Mouse (Mus musculus): ENCODE measurements around the gene Lrrn2. TPM values are rescaled to one million over a fixed set of nuclear protein-coding genes. Genes with fewer than 3 reads are reported as not detected.

Gene Lrrn2
- polyA plus RNA-seq, 1 experiment from 2014 or later = 4.1 TPM

DNA sequence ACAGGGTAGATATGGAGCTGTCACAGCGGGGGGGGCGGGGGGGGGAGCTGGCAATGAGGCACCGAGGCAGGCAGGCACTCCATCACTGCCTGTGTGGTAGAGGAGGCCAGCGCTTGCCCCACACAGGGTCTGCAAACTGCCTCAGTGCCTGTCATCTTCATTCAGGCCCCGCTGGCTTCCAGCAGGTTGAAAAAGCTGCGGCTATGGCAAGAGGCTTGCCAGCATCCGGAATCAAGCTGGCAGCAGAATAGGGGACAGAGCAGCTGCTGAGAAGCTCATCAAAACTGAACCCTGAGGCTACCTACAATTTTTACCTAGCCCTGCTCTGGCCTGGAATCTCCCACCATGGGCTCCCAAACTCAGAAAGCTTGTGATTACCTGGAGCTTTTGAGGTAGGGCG lies 37.5 kb downstream of the Lrrn2 start:
- 11% methylated on average over 8 of the region's 8 CpGs for WGBS
- no peak for ATAC-seq (ENCODE audit: low FRiP score, low TSS enrichment)
- Histone ChIP-seq H3K9me3 (ENCODE audit: control insufficient read depth, low read length) (no peaks in the 10 kb centered on the region), H3K27me3 (ENCODE audit: control insufficient read depth, insufficient read depth, low read length) (no peaks in the 10 kb centered on the region; the same call in 1 of the 2 replicates), H3K4me3 (ENCODE audit: low read length) (no peak overlapping the region), H3K4me1 (ENCODE audit: control insufficient read depth, insufficient read depth, low read length) (no peaks in the 10 kb centered on the region), H3K36me3 (ENCODE audit: control insufficient read depth, insufficient read depth, low read length) (no peaks in the 10 kb centered on the region), H3K9ac (ENCODE audit: low read depth, low read length) (no peak overlapping the region), H3K4me2 (replicated peaks; ENCODE audit: low read depth, low read length) (no peak overlapping the region), H3K27ac (ENCODE audit: low read depth, low read length) (no peak overlapping the region)

DNA sequence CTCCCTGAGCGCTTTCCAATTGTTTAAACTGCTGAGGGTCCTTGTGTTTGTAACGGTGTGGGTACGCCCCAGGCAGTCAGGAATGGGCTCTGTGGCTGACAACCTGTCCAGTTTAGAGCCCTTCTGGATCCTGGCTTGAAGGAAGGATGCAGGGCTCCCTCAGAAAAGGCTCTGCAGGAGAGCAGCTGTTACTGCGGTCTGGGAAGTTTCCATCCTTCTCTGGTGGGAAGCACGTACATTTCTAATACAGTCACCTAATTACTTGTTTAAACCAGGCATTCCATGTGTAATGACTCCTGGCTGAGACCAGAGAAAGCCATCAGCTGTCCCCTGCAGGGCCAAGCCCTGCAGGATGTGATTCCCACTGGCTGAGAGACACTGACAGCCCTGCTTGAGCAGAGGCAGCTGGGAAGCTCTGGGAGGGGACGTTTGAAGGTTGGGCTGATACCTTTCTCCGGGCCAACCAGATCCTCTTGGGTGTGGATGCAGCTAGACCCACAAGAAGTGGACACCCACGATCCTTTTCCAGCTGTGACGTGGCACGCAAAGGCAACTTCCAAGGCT lies 38.1 kb downstream of the Lrrn2 start:
- Histone ChIP-seq H3K36me3 (ENCODE audit: control insufficient read depth, insufficient read depth, low read length) (no peaks in the 10 kb centered on the region), H3K4me1 (ENCODE audit: control insufficient read depth, insufficient read depth, low read length) (no peaks in the 10 kb centered on the region), H3K9ac (ENCODE audit: low read depth, low read length) (no peak overlapping the region), H3K4me3 (ENCODE audit: low read length) (no peak overlapping the region), H3K27ac (ENCODE audit: low read depth, low read length) (no peak overlapping the region), H3K9me3 (ENCODE audit: control insufficient read depth, low read length) (no peaks in the 10 kb centered on the region), H3K4me2 (replicated peaks; ENCODE audit: low read depth, low read length) (no peak overlapping the region), H3K27me3 (ENCODE audit: control insufficient read depth, insufficient read depth, low read length) (no peaks in the 10 kb centered on the region; the same call in 1 of the 2 replicates)
- WGBS = 13% methylated on average over 10 of the region's 10 CpGs
- peak; percentile 53 for ATAC-seq (ENCODE audit: low FRiP score, low TSS enrichment)

DNA sequence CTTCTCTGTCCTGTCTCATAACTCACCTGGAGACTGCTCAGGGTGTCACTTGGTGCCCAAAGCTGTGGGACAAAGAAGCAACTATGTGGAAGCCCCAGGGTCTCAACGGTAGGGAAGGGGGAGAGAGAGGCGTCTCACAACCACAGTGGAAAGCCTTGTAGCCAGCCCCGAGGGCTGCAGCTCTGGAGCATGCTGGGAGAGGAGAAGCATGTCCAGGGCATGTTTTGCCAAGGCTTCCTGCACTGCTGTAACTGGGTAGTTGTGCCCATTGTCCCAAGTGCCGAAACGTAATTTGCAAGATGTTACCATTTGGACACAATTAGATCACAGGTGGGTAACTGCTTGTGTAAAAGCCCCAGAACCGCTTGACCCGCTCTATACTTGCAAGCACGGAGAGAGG lies 39.2 kb downstream of the Lrrn2 start:
- ATAC-seq (ENCODE audit: low FRiP score, low TSS enrichment) = no peak
- no peak overlapping the region for H3K9ac ChIP-seq (ENCODE audit: low read depth, low read length)
- WGBS = 82% methylated on average over 8 of the region's 8 CpGs
- H3K27me3 ChIP-seq (ENCODE audit: control insufficient read depth, insufficient read depth, low read length) = no peaks in the 10 kb centered on the region; the same call in 1 of the 2 replicates
- no peak overlapping the region for H3K4me2 ChIP-seq (replicated peaks; ENCODE audit: low read depth, low read length)
- no peaks in the 10 kb centered on the region for H3K36me3 ChIP-seq (ENCODE audit: control insufficient read depth, insufficient read depth, low read length)
- no peak overlapping the region for H3K4me3 ChIP-seq (ENCODE audit: low read length)
- H3K4me1 ChIP-seq (ENCODE audit: control insufficient read depth, insufficient read depth, low read length) = no peaks in the 10 kb centered on the region
- no peak overlapping the region for H3K27ac ChIP-seq (ENCODE audit: low read depth, low read length)
- no peaks in the 10 kb centered on the region for H3K9me3 ChIP-seq (ENCODE audit: control insufficient read depth, low read length)

DNA sequence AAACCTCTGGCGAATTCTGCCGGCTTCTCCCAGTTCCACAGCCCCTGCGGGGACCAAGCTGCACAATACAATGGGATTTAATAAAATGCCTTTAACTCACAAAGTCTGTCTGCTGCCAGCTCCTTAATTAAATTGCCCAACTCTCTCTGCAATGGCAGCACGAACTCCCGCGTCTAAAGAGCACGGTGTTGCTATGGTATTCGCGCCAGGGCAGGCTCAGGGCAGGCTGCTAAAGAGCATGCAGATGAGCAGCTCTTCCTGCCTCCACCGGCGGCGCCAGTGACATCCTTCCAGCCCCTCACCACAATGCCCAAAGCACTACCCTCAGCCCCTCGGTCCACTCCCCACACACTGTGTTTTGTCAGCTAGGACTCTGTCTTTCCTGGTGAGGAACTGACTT lies 41.0 kb downstream of the Lrrn2 start:
- no peak overlapping the region for H3K4me3 ChIP-seq (ENCODE audit: low read length)
- H3K4me1 ChIP-seq (ENCODE audit: control insufficient read depth, insufficient read depth, low read length) = no peaks in the 10 kb centered on the region
- 10% methylated on average over 13 of the region's 13 CpGs for WGBS
- no peak for ATAC-seq (ENCODE audit: low FRiP score, low TSS enrichment)
- no peaks in the 10 kb centered on the region for H3K9me3 ChIP-seq (ENCODE audit: control insufficient read depth, low read length)
- H3K27me3 ChIP-seq (ENCODE audit: control insufficient read depth, insufficient read depth, low read length) = no peaks in the 10 kb centered on the region; the same call in 1 of the 2 replicates
- H3K27ac ChIP-seq (ENCODE audit: low read depth, low read length) = no peak overlapping the region
- H3K9ac ChIP-seq (ENCODE audit: low read depth, low read length) = no peak overlapping the region
- H3K36me3 ChIP-seq (ENCODE audit: control insufficient read depth, insufficient read depth, low read length) = no peaks in the 10 kb centered on the region
- H3K4me2 ChIP-seq (replicated peaks; ENCODE audit: low read depth, low read length) = 0 out of 2 replicates have a peak overlapping the region, but pooled peaks have one; percentile 19

DNA sequence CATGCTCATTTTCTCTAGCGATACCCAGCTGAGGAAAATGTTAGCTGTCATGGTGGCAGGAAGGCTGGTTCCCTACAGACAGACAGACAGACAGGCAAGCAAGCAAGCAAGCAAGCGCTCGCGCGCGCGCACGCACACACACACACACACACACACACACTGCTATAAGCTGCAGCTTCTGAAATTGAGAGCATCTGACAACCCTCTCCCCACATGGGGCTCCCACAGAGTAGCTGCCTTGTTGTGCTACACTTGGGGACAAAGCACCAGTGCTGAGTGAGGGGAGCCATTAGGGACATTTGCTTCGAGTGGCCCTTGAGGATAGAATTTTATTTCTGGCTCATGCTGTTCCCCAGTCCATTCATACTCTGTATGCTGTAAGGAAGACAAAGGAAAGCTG lies 42.2 kb downstream of the Lrrn2 start:
- WGBS = 94% methylated on average over 9 of the region's 9 CpGs
- ATAC-seq (ENCODE audit: low FRiP score, low TSS enrichment) = no peak
- H3K27me3 ChIP-seq (ENCODE audit: control insufficient read depth, insufficient read depth, low read length) = no peaks in the 10 kb centered on the region; the same call in 1 of the 2 replicates

DNA sequence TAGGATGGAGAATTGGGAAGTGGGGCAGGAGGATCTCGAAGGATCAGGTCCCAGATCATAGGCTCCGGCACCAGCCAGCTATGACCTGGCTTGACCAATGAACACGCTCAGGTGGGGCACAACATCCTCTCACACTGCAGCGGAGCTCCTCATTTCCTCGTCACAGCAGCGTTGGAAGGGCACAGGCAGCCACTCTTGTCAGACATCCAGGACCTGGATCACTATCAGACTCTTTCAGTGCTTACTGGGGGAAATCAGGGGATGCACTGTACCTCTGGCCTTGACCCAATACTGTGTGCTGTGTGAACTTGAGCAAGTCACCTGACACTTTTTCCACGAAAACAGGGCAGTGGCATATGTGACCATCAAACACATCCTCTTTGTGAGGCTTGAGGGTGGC lies 45.2 kb downstream of the Lrrn2 start:
- Histone ChIP-seq H3K9ac (ENCODE audit: low read depth, low read length) (no peak overlapping the region), H3K36me3 (ENCODE audit: control insufficient read depth, insufficient read depth, low read length) (no peaks in the 10 kb centered on the region), H3K27ac (ENCODE audit: low read depth, low read length) (no peak overlapping the region), H3K9me3 (ENCODE audit: control insufficient read depth, low read length) (no peaks in the 10 kb centered on the region), H3K27me3 (ENCODE audit: control insufficient read depth, insufficient read depth, low read length) (no peaks in the 10 kb centered on the region), H3K4me2 (replicated peaks; ENCODE audit: low read depth, low read length) (no peak overlapping the region), H3K4me1 (ENCODE audit: control insufficient read depth, insufficient read depth, low read length) (peaks cover 7% of the 10 kb centered on the region; the same call in 1 of the 2 replicates), H3K4me3 (ENCODE audit: low read length) (no peak overlapping the region)
- no peak for ATAC-seq (ENCODE audit: low FRiP score, low TSS enrichment)
- 83% methylated on average over 7 of the region's 7 CpGs for WGBS

More for the DNA sequence above, 42.2 kb downstream of the Lrrn2 start:
- H3K9ac ChIP-seq (ENCODE audit: low read depth, low read length) = no peak overlapping the region
- H3K27ac ChIP-seq (ENCODE audit: low read depth, low read length) = no peak overlapping the region
- no peak overlapping the region for H3K4me3 ChIP-seq (ENCODE audit: low read length)
- no peak overlapping the region for H3K4me2 ChIP-seq (replicated peaks; ENCODE audit: low read depth, low read length)
- no peaks in the 10 kb centered on the region for H3K4me1 ChIP-seq (ENCODE audit: control insufficient read depth, insufficient read depth, low read length)
- no peaks in the 10 kb centered on the region for H3K36me3 ChIP-seq (ENCODE audit: control insufficient read depth, insufficient read depth, low read length)
- H3K9me3 ChIP-seq (ENCODE audit: control insufficient read depth, low read length) = no peaks in the 10 kb centered on the region

DNA sequence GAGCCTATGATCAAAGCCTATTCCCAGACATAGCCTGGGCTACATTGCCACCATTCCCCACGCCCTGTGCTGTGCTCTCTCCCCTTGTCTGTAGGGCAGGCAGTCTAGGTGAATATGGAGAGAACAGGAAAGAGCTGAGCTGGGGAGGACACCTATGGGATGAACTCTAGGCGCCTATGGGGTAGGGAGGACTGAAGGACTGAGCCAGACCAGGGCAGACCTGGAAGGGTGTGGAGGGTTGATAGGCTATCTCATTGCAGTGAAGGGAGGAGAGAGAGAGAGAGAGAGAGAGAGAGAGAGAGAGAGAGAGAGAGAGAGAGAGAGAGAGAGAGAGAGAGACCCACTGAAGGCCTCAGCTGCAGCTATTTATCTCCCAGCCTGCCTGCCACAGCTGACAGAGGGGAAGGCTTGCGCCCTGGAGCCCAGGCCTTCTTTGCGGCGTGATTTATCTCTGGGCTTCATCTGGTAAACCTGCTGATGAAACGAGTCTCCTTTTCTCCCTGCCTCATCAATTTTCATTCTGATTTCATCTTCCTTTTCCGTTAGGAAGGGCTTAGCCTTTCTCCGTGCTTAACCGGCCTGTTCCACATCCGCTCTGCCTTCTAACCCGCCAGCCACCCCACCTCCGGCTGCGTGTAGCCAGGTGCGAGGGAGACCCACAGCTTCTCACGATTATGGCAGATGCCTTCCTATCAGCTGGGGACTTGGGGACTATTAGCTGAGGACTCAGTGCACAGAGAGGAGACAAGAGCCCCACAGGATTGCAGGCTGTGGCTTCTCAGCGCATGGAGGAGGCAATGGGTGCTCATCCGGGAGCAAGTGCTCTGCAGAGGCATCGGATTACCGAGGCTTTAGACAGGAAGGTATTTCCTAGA lies 48.2 kb downstream of the Lrrn2 start:
- no peak overlapping the region for H3K9ac ChIP-seq (ENCODE audit: low read depth, low read length)
- H3K4me3 ChIP-seq (ENCODE audit: low read length) = no peak overlapping the region
- H3K4me1 ChIP-seq (ENCODE audit: control insufficient read depth, insufficient read depth, low read length) = peaks cover 7% of the 10 kb centered on the region; the same call in 1 of the 2 replicates
- no peak overlapping the region for H3K27ac ChIP-seq (ENCODE audit: low read depth, low read length)
- ATAC-seq (ENCODE audit: low FRiP score, low TSS enrichment) = no peak
- H3K27me3 ChIP-seq (ENCODE audit: control insufficient read depth, insufficient read depth, low read length) = no peaks in the 10 kb centered on the region
- no peaks in the 10 kb centered on the region for H3K36me3 ChIP-seq (ENCODE audit: control insufficient read depth, insufficient read depth, low read length)
- H3K4me2 ChIP-seq (replicated peaks; ENCODE audit: low read depth, low read length) = 0 out of 2 replicates have a peak overlapping the region, but pooled peaks have one; percentile 5
- no peaks in the 10 kb centered on the region for H3K9me3 ChIP-seq (ENCODE audit: control insufficient read depth, low read length)
- 26% methylated on average over 19 of the region's 19 CpGs for WGBS

DNA sequence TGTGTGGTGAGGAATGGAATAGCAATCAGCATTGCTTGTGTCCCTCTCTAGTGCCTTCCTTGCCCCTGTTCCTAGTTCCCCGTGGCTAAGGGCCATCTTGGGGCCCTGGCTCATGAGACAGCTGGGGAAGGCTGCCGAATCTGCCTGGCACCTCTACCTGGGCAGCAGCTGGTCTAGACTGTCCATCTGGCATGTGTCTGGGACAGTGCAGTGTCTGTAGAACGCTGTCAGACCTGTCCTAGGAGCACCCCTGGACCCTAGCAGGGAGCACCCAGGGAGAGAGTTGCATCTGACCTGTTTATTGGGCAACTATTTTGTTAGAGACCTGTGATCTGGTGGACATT lies 48.8 kb downstream of the Lrrn2 start:
- H3K36me3 ChIP-seq (ENCODE audit: control insufficient read depth, insufficient read depth, low read length) = no peaks in the 10 kb centered on the region
- H3K4me3 ChIP-seq (ENCODE audit: low read length) = no peak overlapping the region
- no peak overlapping the region for H3K9ac ChIP-seq (ENCODE audit: low read depth, low read length)
- ATAC-seq (ENCODE audit: low FRiP score, low TSS enrichment) = no peak
- peaks cover 7% of the 10 kb centered on the region; the same call in 1 of the 2 replicates for H3K4me1 ChIP-seq (ENCODE audit: control insufficient read depth, insufficient read depth, low read length)
- no peaks in the 10 kb centered on the region for H3K9me3 ChIP-seq (ENCODE audit: control insufficient read depth, low read length)
- no peaks in the 10 kb centered on the region for H3K27me3 ChIP-seq (ENCODE audit: control insufficient read depth, insufficient read depth, low read length)
- no peak overlapping the region for H3K27ac ChIP-seq (ENCODE audit: low read depth, low read length)
- WGBS = 58% methylated on average over 3 of the region's 3 CpGs
- H3K4me2 ChIP-seq (replicated peaks; ENCODE audit: low read depth, low read length) = 0 out of 2 replicates have a peak overlapping the region, but pooled peaks have one; percentile 5

DNA sequence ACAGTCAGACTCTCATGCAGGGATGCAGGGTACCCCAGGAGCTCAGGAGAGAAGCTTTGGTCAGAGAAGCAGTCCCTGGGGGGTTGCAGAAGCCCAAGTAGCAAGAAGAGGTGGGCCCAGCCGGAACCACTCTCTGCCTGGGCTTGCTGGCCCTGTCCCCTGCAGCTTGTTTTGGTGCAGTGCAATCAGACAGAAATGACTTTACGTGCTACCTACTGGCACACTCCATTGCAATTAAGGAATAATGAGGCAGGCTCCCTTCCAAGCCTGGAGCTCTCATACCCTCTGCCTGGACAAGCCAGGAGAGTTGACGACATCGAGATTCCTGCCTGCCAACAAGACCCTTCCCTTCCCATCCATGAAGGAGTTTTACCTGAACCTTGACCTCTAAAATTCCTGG lies 50.2 kb downstream of the Lrrn2 start:
- no peak overlapping the region for H3K4me3 ChIP-seq (ENCODE audit: low read length)
- H3K4me2 ChIP-seq (replicated peaks; ENCODE audit: low read depth, low read length) = no peak overlapping the region
- H3K27ac ChIP-seq (ENCODE audit: low read depth, low read length) = no peak overlapping the region
- ATAC-seq (ENCODE audit: low FRiP score, low TSS enrichment) = no peak
- peaks cover 7% of the 10 kb centered on the region; the same call in 1 of the 2 replicates for H3K4me1 ChIP-seq (ENCODE audit: control insufficient read depth, insufficient read depth, low read length)
- no peak overlapping the region for H3K9ac ChIP-seq (ENCODE audit: low read depth, low read length)
- H3K27me3 ChIP-seq (ENCODE audit: control insufficient read depth, insufficient read depth, low read length) = no peaks in the 10 kb centered on the region
- 64% methylated on average over 4 of the region's 4 CpGs for WGBS
- no peaks in the 10 kb centered on the region for H3K9me3 ChIP-seq (ENCODE audit: control insufficient read depth, low read length)
- H3K36me3 ChIP-seq (ENCODE audit: control insufficient read depth, insufficient read depth, low read length) = no peaks in the 10 kb centered on the region
